In genomic region chr5:74078400-74078799, GRCm38 (mm10) we compare ENCODE assay signal across 19 mouse cellular contexts. TPM values are rescaled to one million over a fixed set of nuclear protein-coding genes. Genes with fewer than 3 reads are reported as not detected.
A peak's percentile ranks its signal among the peaks of the same experiment; 100 is the strongest.
DNase-seq lines count a peak whose midpoint lies in the region; ATAC-seq lines count a peak whose summit lies in the region.
"Had no signal": no experiment of that assay in that cellular context is flagged by ENCODE, and none has a peak within 500 bp of the region (broad histone marks: within the 10 kb centered on the region; RNA-seq: fewer than 3 reads in every experiment).

No protein-coding gene starts in this region.

- WGBS in heart, embryonic 12.5 days: 74% methylated on average over 1 of the region's 1 CpGs
- WGBS in heart, embryonic 10.5 days: 81% methylated on average over 1 of the region's 1 CpGs
- WGBS in intestine, embryonic 16.5 days: 87% methylated on average over 1 of the region's 1 CpGs

- no peak overlapping the region for H3K9ac ChIP-seq in heart, embryonic 12.5 days
- no peak overlapping the region for H3K9ac ChIP-seq in intestine, embryonic 16.5 days (ENCODE audit: low read depth, low read length)
- H3K9ac ChIP-seq: embryonic facial prominence, embryonic 12.5 days; forebrain, embryonic 15.5 days; heart, embryonic 15.5 days; hindbrain, embryonic 15.5 days had no signal

- H3K4me1 ChIP-seq in heart, embryonic 12.5 days (replicated peaks): peaks cover 27% of the 10 kb centered on the region
- peaks cover 28% of the 10 kb centered on the region for H3K4me1 ChIP-seq in heart, embryonic 10.5 days
- H3K4me1 ChIP-seq in intestine, embryonic 16.5 days (ENCODE audit: control insufficient read depth, insufficient read depth, low read length): peaks cover 7% of the 10 kb centered on the region; the same call in 1 of the 2 replicates
- H3K4me1 ChIP-seq: forebrain, embryonic 15.5 days; hindbrain, embryonic 15.5 days had no signal

- no peaks in the 10 kb centered on the region for H3K27me3 ChIP-seq in heart, embryonic 12.5 days (replicated peaks)
- H3K27me3 ChIP-seq in heart, embryonic 10.5 days (ENCODE audit: insufficient read depth, poor library complexity, severe bottlenecking): no peaks in the 10 kb centered on the region
- no peaks in the 10 kb centered on the region for H3K27me3 ChIP-seq in intestine, embryonic 16.5 days (replicated peaks; ENCODE audit: control insufficient read depth, insufficient read depth, low read length)
- H3K27me3 ChIP-seq: CH12.LX; embryonic facial prominence, embryonic 12.5 days; heart, embryonic 15.5 days; hindbrain, embryonic 15.5 days had no signal

- no peaks in the 10 kb centered on the region for H3K9me3 ChIP-seq in heart, embryonic 12.5 days (replicated peaks)
- H3K9me3 ChIP-seq in heart, embryonic 10.5 days: no peaks in the 10 kb centered on the region
- no peaks in the 10 kb centered on the region for H3K9me3 ChIP-seq in intestine, embryonic 16.5 days (ENCODE audit: control insufficient read depth, low read length)
- H3K9me3 ChIP-seq: embryonic facial prominence, embryonic 12.5 days; forebrain, embryonic 15.5 days; heart, embryonic 15.5 days; hindbrain, embryonic 10.5 days; hindbrain, embryonic 15.5 days had no signal

- DNase-seq in heart, embryonic 10.5 days (ENCODE audit: low spot score): no peak
- peak; percentile 39 for DNase-seq in R1 (ENCODE audit: low read depth, low spot score)
- DNase-seq in gastrocnemius, postnatal 14 days: no peak
- no peak for DNase-seq in Muller cell, postnatal 12 days (ENCODE audit: inconsistent ontology term)
- no peak for DNase-seq in cerebellum, adult 11-12 months
- DNase-seq: adrenal gland, postnatal 25 days; cerebellum, adult 2 months; cerebellum, postnatal 10 days; embryo, embryonic 11 days; heart, adult 2 months had no signal

- H3K4me2 ChIP-seq in heart, embryonic 12.5 days: no peak overlapping the region
- no peak overlapping the region for H3K4me2 ChIP-seq in intestine, embryonic 16.5 days (ENCODE audit: low read depth, low read length)
- H3K4me2 ChIP-seq: embryonic facial prominence, embryonic 12.5 days; forebrain, embryonic 15.5 days; heart, embryonic 15.5 days; hindbrain, embryonic 15.5 days had no signal

- no peaks in the 10 kb centered on the region for H3K36me3 ChIP-seq in heart, embryonic 12.5 days
- no peaks in the 10 kb centered on the region for H3K36me3 ChIP-seq in heart, embryonic 10.5 days
- H3K36me3 ChIP-seq in intestine, embryonic 16.5 days (ENCODE audit: control insufficient read depth, insufficient read depth, low read length): no peaks in the 10 kb centered on the region
- H3K36me3 ChIP-seq: embryonic facial prominence, embryonic 12.5 days; forebrain, embryonic 15.5 days; heart, embryonic 15.5 days; hindbrain, embryonic 10.5 days; hindbrain, embryonic 15.5 days had no signal

- H3K4me3 ChIP-seq in heart, embryonic 12.5 days: no peak overlapping the region
- no peak overlapping the region for H3K4me3 ChIP-seq in heart, embryonic 10.5 days
- H3K4me3 ChIP-seq in intestine, embryonic 16.5 days (ENCODE audit: low read length): no peak overlapping the region
- H3K4me3 ChIP-seq: embryonic facial prominence, embryonic 12.5 days; forebrain, embryonic 15.5 days; heart, adult 2 months; heart, embryonic 15.5 days; hindbrain, embryonic 10.5 days; hindbrain, embryonic 15.5 days had no signal

- peak overlapping the region; percentile 9 for H3K27ac ChIP-seq in heart, embryonic 12.5 days (ENCODE audit: poor library complexity, severe bottlenecking)
- no peak overlapping the region for H3K27ac ChIP-seq in heart, embryonic 10.5 days
- no peak overlapping the region for H3K27ac ChIP-seq in intestine, embryonic 16.5 days (ENCODE audit: low read length)
- H3K27ac ChIP-seq: embryonic facial prominence, embryonic 12.5 days; forebrain, embryonic 15.5 days; heart, adult 2 months; heart, embryonic 15.5 days; hindbrain, embryonic 15.5 days had no signal

- intact Hi-C loops in gastrocnemius, postnatal 14 days (cut with DNase I; ENCODE audit: low total_unique reads): loop anchor here (10.0 kb wide), 1 partner anchor 186 kb away; no protein-coding TSS in a partner anchor

- no peak for ATAC-seq in heart, embryonic 12.5 days (ENCODE audit: insufficient number of reproducible peaks, low FRiP score)
- ATAC-seq in CD4-positive, CD25-positive, alpha-beta regulatory T cell, adult 4 months: peak; percentile 30
- peak; percentile 81 for ATAC-seq in intestine, embryonic 16.5 days
- ATAC-seq: forebrain, embryonic 15.5 days had no signal

RNA-seq across cellular contexts. Expression of gene Usp46, which starts 10.2 kb away (rescaled TPM):
- polyA plus RNA-seq in heart, embryonic 12.5 days (2016; fragmentation: Nextera tagmentation; extraction: Ambion mirVana): 41.4 and 44.7 TPM in 2 replicates
- polyA plus RNA-seq in heart, embryonic 10.5 days (2016; fragmentation: Nextera tagmentation; extraction: Ambion mirVana): 31.0 and 34.7 TPM in 2 replicates
- 1 to 10 TPM; 8.6 to 9.7 TPM for polyA plus RNA-seq in CD4-positive, CD25-positive, alpha-beta regulatory T cell, adult 4 months (2017; shearing (Covaris generic))
- polyA plus RNA-seq in intestine, embryonic 16.5 days (2015; fragmentation: Nextera tagmentation; extraction: Ambion mirVana): 16.5 and 16.7 TPM in 2 replicates
- 10 to 100 TPM; 13.4 to 14.4 TPM for total RNA-seq in gastrocnemius, postnatal 14 days (2021)
